Mouse (Mus musculus): Measurements from ENCODE around the gene Grhpr. TPM values are rescaled to one million over a fixed set of nuclear protein-coding genes. Genes with fewer than 3 reads are reported as not detected.

Gene Grhpr
- polyA plus RNA-seq, 1 experiment from 2014 or later = 85.2 TPM

DNA sequence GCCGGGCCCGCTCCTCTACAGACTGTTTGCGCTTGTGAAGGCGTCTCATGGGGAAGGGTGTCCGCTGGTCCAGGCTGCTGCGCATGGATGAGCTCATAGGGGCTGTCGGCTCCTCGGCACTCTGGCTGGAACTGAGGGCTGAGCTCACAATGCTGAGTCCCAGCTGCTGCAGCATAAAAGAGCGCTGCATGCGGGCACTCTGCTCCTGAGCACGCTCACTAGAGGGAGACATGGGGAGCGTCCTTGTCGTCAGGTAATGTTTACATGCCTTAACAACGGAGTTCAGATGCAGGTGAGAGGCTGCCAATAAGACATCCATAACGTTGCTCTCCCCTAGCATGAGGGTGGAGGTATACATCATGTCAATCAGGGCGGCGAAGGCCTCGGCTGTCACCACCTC, 13.6 kb downstream of the Grhpr start:
- no peaks in the 10 kb centered on the region for H3K9me3 ChIP-seq (replicated peaks)

DNA sequence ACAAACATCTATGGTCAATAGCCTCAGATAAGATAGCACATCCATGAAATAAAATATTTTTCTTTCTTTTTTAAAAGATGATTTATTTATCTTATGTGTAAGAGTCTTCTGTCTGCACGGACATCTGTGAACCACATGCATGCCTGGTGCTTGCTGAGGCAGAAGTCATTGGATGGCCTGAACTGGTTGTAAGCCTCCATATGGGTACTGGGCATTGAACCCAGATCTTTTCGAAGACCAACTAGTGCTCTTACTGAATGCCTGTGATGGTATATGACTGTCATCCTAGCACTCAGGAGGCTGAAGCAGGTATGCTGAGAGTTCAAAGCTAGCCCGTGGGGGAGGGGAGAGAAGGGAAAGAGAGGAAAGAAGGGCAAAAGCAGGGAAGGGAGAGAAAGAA, 16.9 kb downstream of the Grhpr start:
- whole genome bisulfite sequencing = 70% methylated on average over 3 of the region's 3 CpGs
- Histone ChIP-seq H3K27ac (no peak overlapping the region), H3K9ac (no peak overlapping the region), H3K4me3 (no peak overlapping the region), H3K4me1 (replicated peaks) (no peaks in the 10 kb centered on the region; the same call in 1 of the 2 replicates), H3K9me3 (replicated peaks) (no peaks in the 10 kb centered on the region), H3K27me3 (no peaks in the 10 kb centered on the region), H3K36me3 (peaks cover 17% of the 10 kb centered on the region), H3K4me2 (no peak overlapping the region)
- ATAC-seq (replicated peaks; ENCODE audit: insufficient number of reproducible peaks, insufficient read depth, low FRiP score, low read depth) = no peak

More for the DNA sequence above, 13.6 kb downstream of the Grhpr start:
- Histone ChIP-seq H3K9ac (no peak overlapping the region), H3K27ac (no peak overlapping the region), H3K4me1 (replicated peaks) (no peaks in the 10 kb centered on the region; the same call in 1 of the 2 replicates), H3K36me3 (peaks cover 38% of the 10 kb centered on the region), H3K4me2 (no peak overlapping the region), H3K27me3 (no peaks in the 10 kb centered on the region), H3K4me3 (no peak overlapping the region)
- WGBS = 78% methylated on average over 18 of the region's 18 CpGs
- no peak for ATAC-seq (replicated peaks; ENCODE audit: insufficient number of reproducible peaks, insufficient read depth, low FRiP score, low read depth)

GRCm38 (mm10) chr4:45000001-45000400, 18.8 kb downstream of the Grhpr start:
- no peak overlapping the region for H3K27ac ChIP-seq
- H3K36me3 ChIP-seq = peaks cover 2% of the 10 kb centered on the region
- 87% methylated on average over 6 of the region's 6 CpGs for WGBS
- ATAC-seq (replicated peaks; ENCODE audit: insufficient number of reproducible peaks, insufficient read depth, low FRiP score, low read depth) = no peak
- H3K4me3 ChIP-seq = no peak overlapping the region
- no peak overlapping the region for H3K4me2 ChIP-seq
- H3K4me1 ChIP-seq (replicated peaks) = no peaks in the 10 kb centered on the region; the same call in 1 of the 2 replicates
- H3K9me3 ChIP-seq (replicated peaks) = no peaks in the 10 kb centered on the region
- H3K9ac ChIP-seq = no peak overlapping the region
- no peaks in the 10 kb centered on the region for H3K27me3 ChIP-seq

DNA sequence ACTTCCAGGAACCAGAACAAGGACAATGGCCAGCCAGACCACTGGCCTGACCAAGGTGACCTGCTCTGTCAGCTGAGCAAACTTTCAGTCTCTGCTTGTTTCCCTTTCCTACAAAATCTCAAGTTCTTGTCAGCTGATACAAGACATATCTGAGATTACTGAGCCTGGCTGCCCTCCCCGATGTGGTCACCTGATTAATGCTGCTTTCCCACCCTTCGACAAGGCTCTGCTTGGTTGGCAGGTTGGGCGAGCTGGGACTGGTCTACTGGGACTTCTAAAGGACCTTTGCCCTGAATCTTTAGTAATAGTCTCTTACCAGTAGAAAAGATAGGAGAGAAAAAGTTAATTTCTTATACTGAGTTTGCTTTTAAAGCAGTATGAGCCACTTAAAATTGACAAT, 24.3 kb downstream of the Grhpr start:
- H3K36me3 ChIP-seq = no peaks in the 10 kb centered on the region
- 65% methylated on average over 3 of the region's 3 CpGs for WGBS
- no peak overlapping the region for H3K4me2 ChIP-seq
- H3K9ac ChIP-seq = no peak overlapping the region
- no peaks in the 10 kb centered on the region for H3K9me3 ChIP-seq (replicated peaks)
- no peak overlapping the region for H3K4me3 ChIP-seq
- no peak for ATAC-seq (replicated peaks; ENCODE audit: insufficient number of reproducible peaks, insufficient read depth, low FRiP score, low read depth)
- H3K27me3 ChIP-seq = no peaks in the 10 kb centered on the region
- peaks cover 11% of the 10 kb centered on the region for H3K4me1 ChIP-seq (replicated peaks)
- no peak overlapping the region for H3K27ac ChIP-seq

GRCm38 (mm10) chr4:45010806-45011415, 29.7 kb downstream of the Grhpr start:
- Histone ChIP-seq H3K4me1 (replicated peaks) (peaks cover 23% of the 10 kb centered on the region), H3K27ac (peak overlapping the region; percentile 96), H3K4me3 (peak overlapping the region; percentile 84), H3K27me3 (no peaks in the 10 kb centered on the region), H3K9me3 (replicated peaks) (no peaks in the 10 kb centered on the region), H3K9ac (peak overlapping the region; percentile 81), H3K4me2 (peak overlapping the region; percentile 63), H3K36me3 (no peaks in the 10 kb centered on the region)
- whole genome bisulfite sequencing = 13% methylated on average over 11 of the region's 11 CpGs
- ATAC-seq (replicated peaks; ENCODE audit: insufficient number of reproducible peaks, insufficient read depth, low FRiP score, low read depth) = no peak

DNA sequence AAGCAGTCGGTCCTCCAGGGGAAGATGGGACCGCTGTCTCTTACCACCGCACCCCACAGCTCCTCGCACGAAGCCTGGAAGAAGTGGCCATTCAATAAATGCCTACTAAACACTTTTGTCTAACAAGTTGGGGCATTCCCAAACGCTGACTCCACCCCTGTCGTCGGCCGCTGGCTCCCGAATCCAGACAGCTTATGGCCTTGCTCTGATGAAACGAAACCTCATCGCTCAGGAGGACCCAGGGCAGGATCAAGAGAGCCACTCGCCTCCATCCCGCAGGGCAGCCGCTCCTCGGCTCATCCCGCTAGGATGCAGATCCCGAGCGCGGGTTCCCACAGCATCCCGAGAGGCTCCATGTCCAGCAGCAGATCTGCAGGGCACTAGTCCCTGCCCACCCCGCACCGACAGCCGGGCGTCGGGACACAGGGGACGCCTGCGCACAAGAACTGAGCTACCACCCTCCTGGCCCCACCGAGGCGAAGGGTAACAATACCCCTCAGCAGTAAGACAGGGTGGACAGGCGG, 30.4 kb downstream of the Grhpr start:
- Histone ChIP-seq H3K27ac (peak overlapping the region; percentile 96), H3K4me3 (peak overlapping the region; percentile 84), H3K9me3 (replicated peaks) (no peaks in the 10 kb centered on the region), H3K9ac (peak overlapping the region; percentile 81), H3K36me3 (no peaks in the 10 kb centered on the region), H3K4me2 (peak overlapping the region; percentile 63), H3K4me1 (replicated peaks) (peaks cover 23% of the 10 kb centered on the region), H3K27me3 (no peaks in the 10 kb centered on the region)
- WGBS = under 1% methylated on average over 31 of the region's 31 CpGs
- peak; percentile 67 for ATAC-seq (replicated peaks; ENCODE audit: insufficient number of reproducible peaks, insufficient read depth, low FRiP score, low read depth)

DNA sequence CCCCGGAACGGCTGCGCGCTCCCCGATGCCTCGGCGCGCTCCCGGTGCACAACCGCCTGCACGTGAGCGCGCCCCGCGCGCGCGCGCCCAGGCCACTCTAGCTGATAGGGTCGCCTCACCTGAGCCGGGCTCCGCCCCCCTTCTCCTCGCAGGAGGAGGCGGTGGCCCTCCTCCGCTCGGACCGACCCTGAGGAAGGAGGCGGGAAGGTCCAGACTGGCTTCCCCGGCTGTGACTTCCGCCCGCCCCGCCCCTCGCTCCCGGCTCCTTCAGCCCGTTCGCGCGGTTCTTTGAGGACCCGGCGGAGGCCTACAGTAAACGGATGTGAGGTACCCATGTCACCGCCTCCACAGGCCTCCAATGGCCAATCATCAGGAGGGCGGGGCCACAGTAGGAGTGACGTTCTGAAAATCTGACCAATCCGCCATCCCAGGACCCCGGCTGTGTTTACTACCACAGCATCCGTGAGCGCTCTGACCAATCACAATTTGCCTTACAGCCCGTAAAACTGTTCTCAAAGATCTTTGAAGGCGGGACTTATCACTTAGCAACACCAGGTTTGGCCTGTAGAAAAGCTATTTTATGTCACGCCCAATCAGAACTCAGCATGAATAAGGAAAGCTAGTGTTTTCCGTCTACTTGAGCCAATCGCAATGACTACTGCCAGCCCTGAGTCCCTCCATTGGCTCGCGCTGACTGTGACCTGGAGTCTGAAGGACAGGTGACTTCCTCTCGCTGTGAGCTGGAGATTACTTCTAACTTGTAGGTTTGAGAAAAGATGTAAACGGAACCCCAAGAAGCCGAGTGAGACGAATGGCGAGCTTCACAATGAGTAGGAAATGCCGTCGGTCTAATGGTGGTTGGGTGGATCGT, 31.1 kb downstream of the Grhpr start, which contains the start of gene Zbtb5:
Gene Zbtb5, minus strand, starts transcription at position 308 of the 871 bp plus-strand sequence.
- WGBS = under 1% methylated on average over 61 of the region's 63 CpGs
- peak; percentile 99 for ATAC-seq (replicated peaks; ENCODE audit: insufficient number of reproducible peaks, insufficient read depth, low FRiP score, low read depth)
- H3K9me3 ChIP-seq (replicated peaks) = no peaks in the 10 kb centered on the region
- peak within 1 kb of the TSS; percentile 84 for H3K4me3 ChIP-seq
- peaks cover 23% of the 10 kb centered on the region for H3K4me1 ChIP-seq (replicated peaks)
- peak within 1 kb of the TSS; percentile 81 for H3K9ac ChIP-seq
- H3K27ac ChIP-seq = peak within 1 kb of the TSS; percentile 96
- peak within 1 kb of the TSS; percentile 74 for H3K4me2 ChIP-seq
- H3K36me3 ChIP-seq = no peaks in the 10 kb centered on the region
- H3K27me3 ChIP-seq = no peaks in the 10 kb centered on the region

- H3K9me3 ChIP-seq (replicated peaks) = no peaks in the 10 kb centered on the region
- peaks cover 23% of the 10 kb centered on the region for H3K4me1 ChIP-seq (replicated peaks)
- H3K27ac ChIP-seq = peak overlapping the region; percentile 87
- no peaks in the 10 kb centered on the region for H3K27me3 ChIP-seq
- WGBS = under 1% methylated on average over 13 of the region's 13 CpGs
- ATAC-seq (replicated peaks; ENCODE audit: insufficient number of reproducible peaks, insufficient read depth, low FRiP score, low read depth) = no peak
- H3K4me2 ChIP-seq = peak overlapping the region; percentile 74
- H3K9ac ChIP-seq = peak overlapping the region; percentile 80
- peak overlapping the region; percentile 84 for H3K4me3 ChIP-seq
- H3K36me3 ChIP-seq = no peaks in the 10 kb centered on the region
Measured at GRCm38 (mm10) chr4:45013031-45013431, 31.8 kb downstream of the Grhpr start.

DNA sequence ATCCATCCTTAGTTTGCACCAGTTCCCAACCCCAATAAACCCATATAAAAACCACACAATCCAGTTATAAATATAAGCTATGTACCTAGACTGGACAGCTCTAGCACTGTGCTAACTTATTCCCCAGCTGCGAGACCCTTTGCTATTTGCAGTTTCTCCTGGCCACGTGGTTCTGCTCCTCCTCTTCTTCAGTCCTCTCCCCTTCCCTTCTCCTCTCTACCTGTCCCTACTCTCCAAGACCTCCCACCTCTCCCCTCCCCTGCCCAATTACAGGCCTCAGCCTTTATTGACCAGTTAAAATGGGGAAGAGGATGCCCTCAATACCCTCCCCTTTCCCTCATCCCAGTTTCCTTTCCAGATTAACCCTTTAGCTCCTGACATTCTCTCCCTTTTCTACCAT, 32.3 kb downstream of the Grhpr start:
- no peaks in the 10 kb centered on the region for H3K9me3 ChIP-seq (replicated peaks)
- peak overlapping the region; percentile 80 for H3K9ac ChIP-seq
- no peak for ATAC-seq (replicated peaks; ENCODE audit: insufficient number of reproducible peaks, insufficient read depth, low FRiP score, low read depth)
- H3K4me1 ChIP-seq (replicated peaks) = peaks cover 23% of the 10 kb centered on the region
- H3K27ac ChIP-seq = peak overlapping the region; percentile 87
- no peaks in the 10 kb centered on the region for H3K27me3 ChIP-seq
- peak overlapping the region; percentile 74 for H3K4me2 ChIP-seq
- WGBS = 7% methylated on average over 2 of the region's 2 CpGs
- peak overlapping the region; percentile 84 for H3K4me3 ChIP-seq
- H3K36me3 ChIP-seq = no peaks in the 10 kb centered on the region

DNA sequence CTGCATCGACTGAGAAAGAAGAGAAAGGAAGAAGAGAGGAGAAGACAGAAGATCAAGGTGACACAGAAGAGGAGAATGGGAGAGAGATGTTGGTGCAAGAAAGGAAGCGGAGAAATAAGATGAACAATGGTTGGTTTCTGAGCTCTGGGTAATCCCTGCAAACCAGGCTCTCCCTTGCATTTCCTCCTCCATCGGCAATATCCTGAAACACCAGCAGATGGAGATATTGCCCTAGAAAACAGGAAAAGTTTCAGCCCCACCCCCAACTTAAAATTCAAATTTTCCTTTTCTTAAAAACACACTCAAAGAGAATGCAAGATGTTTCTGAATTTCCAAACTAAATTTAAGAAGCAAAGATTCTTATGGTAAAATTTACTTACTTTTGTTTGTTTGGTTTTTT, 34.4 kb downstream of the Grhpr start:
- peaks cover 29% of the 10 kb centered on the region for H3K4me1 ChIP-seq (replicated peaks)
- H3K4me3 ChIP-seq = no peak overlapping the region
- no peak for ATAC-seq (replicated peaks; ENCODE audit: insufficient number of reproducible peaks, insufficient read depth, low FRiP score, low read depth)
- no peak overlapping the region for H3K4me2 ChIP-seq
- WGBS = 9% methylated on average over 3 of the region's 3 CpGs
- no peaks in the 10 kb centered on the region for H3K36me3 ChIP-seq
- H3K9ac ChIP-seq = no peak overlapping the region
- no peaks in the 10 kb centered on the region for H3K27me3 ChIP-seq
- H3K27ac ChIP-seq = no peak overlapping the region
- no peaks in the 10 kb centered on the region for H3K9me3 ChIP-seq (replicated peaks)

- H3K36me3 ChIP-seq = peaks cover 4% of the 10 kb centered on the region; the same call in 1 of the 2 replicates
- H3K4me2 ChIP-seq = peak within 1 kb of the TSS; percentile 87
- under 1% methylated on average over 29 of the region's 29 CpGs for WGBS
- H3K27ac ChIP-seq = peak within 1 kb of the TSS; percentile 60
- peak within 1 kb of the TSS; percentile 76 for H3K4me3 ChIP-seq
- H3K27me3 ChIP-seq = no peaks in the 10 kb centered on the region
- H3K9me3 ChIP-seq (replicated peaks) = no peaks in the 10 kb centered on the region
- H3K4me1 ChIP-seq (replicated peaks) = peaks cover 25% of the 10 kb centered on the region
- ATAC-seq (replicated peaks; ENCODE audit: insufficient number of reproducible peaks, insufficient read depth, low FRiP score, low read depth) = peak; percentile 87
- H3K9ac ChIP-seq = peak within 1 kb of the TSS; percentile 63
Measured at GRCm38 (mm10) chr4:45018452-45018980, 37.3 kb downstream of the Grhpr start, which contains the start of gene Polr1e. Polr1e (plus strand) TSS chr4:45018583.
